Mouse (Mus musculus): ENCODE results near the gene Sirt5. TPM values are rescaled to one million over a fixed set of nuclear protein-coding genes. Genes with fewer than 3 reads are reported as not detected.

Sirt5 gene
- total and polyA plus RNA-seq, 3 experiments = 25.7 to 58.9 (median 53.9) TPM

DNA sequence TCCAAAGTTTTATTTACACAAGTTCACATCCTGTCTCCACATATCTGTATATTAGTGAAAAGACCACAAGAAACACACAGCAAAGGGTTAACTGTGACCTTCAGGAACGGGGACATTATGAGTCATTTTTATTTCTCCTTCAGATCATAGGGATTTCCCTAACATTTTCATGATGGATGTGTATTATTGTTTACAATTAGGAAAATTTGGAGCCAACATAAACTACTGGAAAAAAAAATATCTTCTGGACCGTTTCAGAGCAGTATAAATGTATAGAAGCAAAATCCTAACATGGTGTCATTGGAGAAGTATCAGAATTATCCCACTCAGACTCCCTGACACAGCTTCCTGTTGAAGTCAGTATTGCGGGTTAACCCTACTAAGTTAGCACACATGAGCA, 14.7 kb downstream of the Sirt5 start:
- Histone ChIP-seq H3K9ac (ENCODE audit: low read depth, low read length) (no peak overlapping the region), H3K36me3 (ENCODE audit: control insufficient read depth, insufficient read depth, low read length) (no peaks in the 10 kb centered on the region), H3K79me2 (replicated peaks; ENCODE audit: control insufficient read depth, insufficient read depth, low read length) (no peaks in the 10 kb centered on the region), H3K27ac (no peak overlapping the region), H3K27me3 (ENCODE audit: control insufficient read depth, insufficient read depth, low read length) (no peaks in the 10 kb centered on the region), H3K4me1 (ENCODE audit: control insufficient read depth, insufficient read depth, low read length) (no peaks in the 10 kb centered on the region), H3K4me3 (no peak overlapping the region)
- TF ChIP-seq POLR2A (IDR thresholded peaks at IDR 0.05; ENCODE audit: insufficient read depth, low read depth, low read length) = no peak
- DNase-seq = no peak
- intact Hi-C loops (cut with DNase I) = no loop called here
- WGBS = 51% methylated on average over 3 of the region's 3 CpGs

DNA sequence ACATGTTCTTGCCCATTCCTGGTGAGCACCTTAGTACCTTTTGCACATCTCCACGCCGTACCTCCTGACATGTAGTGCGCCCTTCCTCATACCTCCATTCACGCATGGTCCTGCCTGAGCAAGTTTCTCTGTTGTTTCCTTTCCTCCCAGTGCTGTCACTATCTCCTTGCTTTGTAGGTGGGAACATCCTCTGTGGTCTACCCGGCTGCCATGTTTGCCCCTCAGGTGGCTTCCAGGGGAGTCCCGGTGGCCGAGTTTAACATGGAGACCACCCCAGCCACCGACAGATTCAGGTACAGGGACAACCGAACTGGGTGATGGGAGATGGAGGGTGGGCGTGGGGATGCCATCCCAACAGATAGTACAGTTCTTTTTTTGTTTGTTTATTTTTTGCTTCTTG, 20.0 kb downstream of the Sirt5 start:
- no peaks in the 10 kb centered on the region for H3K4me1 ChIP-seq (ENCODE audit: control insufficient read depth, insufficient read depth, low read length)
- DNase-seq = no peak

DNA sequence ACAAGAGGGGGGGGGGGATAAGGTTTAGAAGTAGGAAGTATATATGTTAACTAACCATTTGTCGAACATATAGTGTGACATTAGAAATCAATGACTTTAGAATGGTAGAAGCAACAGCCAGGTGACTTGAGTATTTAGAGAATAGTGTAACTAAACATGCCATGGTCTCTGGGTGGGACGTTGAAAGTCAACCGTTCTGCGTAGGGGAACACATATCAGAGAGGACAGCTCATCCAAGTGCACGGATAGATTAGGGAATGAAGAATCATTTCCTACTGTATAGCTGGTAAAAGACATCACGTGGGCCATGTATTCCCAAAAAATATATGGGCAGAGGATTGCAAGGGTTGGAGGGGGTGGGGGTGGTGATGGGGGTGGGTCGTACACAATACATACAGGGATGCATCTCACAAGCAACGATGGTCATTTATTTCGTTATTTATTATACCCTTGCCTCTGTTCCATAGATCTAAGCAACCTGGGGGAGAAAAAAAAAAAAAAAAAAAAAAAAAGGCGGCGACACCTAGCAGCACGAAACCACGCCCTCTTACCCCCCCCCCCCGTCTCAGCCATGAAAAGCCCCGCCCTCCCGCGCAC, 32.5 kb downstream of the Sirt5 start:
- no peaks in the 10 kb centered on the region for H3K27me3 ChIP-seq (ENCODE audit: control insufficient read depth, insufficient read depth, low read length)
- TF ChIP-seq POLR2A (IDR thresholded peaks at IDR 0.05; ENCODE audit: insufficient read depth, low read depth, low read length) = no peak
- no peak for TF ChIP-seq EP300 (IDR thresholded peaks at IDR 0.05; ENCODE audit: insufficient read depth, low read depth, low read length)
- no peak for TF ChIP-seq CTCF (IDR thresholded peaks at IDR 0.05)
- no peak for DNase-seq
- H3K4me1 ChIP-seq (ENCODE audit: control insufficient read depth, insufficient read depth, low read length) = no peaks in the 10 kb centered on the region; the same call in 1 of the 2 replicates
- H3K9ac ChIP-seq (ENCODE audit: low read depth, low read length) = no peak overlapping the region
- 50% methylated on average over 14 of the region's 17 CpGs for WGBS
- intact Hi-C loops (cut with DNase I) = loop anchor here (5.0 kb wide), 2 partner anchors 85 to 215 kb away; partner anchors contain the start of gene Ranbp9
- H3K4me3 ChIP-seq = no peak overlapping the region; the same call in 1 of the 2 replicates
- H3K79me2 ChIP-seq (replicated peaks; ENCODE audit: control insufficient read depth, insufficient read depth, low read length) = no peaks in the 10 kb centered on the region
- no peak overlapping the region for H3K27ac ChIP-seq
- peaks cover 23% of the 10 kb centered on the region for H3K36me3 ChIP-seq (ENCODE audit: control insufficient read depth, insufficient read depth, low read length)

More for the DNA sequence above, 20.0 kb downstream of the Sirt5 start:
- Histone ChIP-seq H3K79me2 (replicated peaks; ENCODE audit: control insufficient read depth, insufficient read depth, low read length) (no peaks in the 10 kb centered on the region), H3K36me3 (ENCODE audit: control insufficient read depth, insufficient read depth, low read length) (no peaks in the 10 kb centered on the region), H3K27ac (no peak overlapping the region), H3K4me3 (no peak overlapping the region), H3K9ac (ENCODE audit: low read depth, low read length) (no peak overlapping the region), H3K27me3 (ENCODE audit: control insufficient read depth, insufficient read depth, low read length) (no peaks in the 10 kb centered on the region)
- TF ChIP-seq EP300 (IDR thresholded peaks at IDR 0.05; ENCODE audit: insufficient read depth, low read depth, low read length) = no peak
- no peak for TF ChIP-seq CTCF (IDR thresholded peaks at IDR 0.05)
- TF ChIP-seq POLR2A (IDR thresholded peaks at IDR 0.05; ENCODE audit: insufficient read depth, low read depth, low read length) = no peak
- intact Hi-C loops (cut with DNase I) = no loop called here
- 97% methylated on average over 10 of the region's 10 CpGs for WGBS

DNA sequence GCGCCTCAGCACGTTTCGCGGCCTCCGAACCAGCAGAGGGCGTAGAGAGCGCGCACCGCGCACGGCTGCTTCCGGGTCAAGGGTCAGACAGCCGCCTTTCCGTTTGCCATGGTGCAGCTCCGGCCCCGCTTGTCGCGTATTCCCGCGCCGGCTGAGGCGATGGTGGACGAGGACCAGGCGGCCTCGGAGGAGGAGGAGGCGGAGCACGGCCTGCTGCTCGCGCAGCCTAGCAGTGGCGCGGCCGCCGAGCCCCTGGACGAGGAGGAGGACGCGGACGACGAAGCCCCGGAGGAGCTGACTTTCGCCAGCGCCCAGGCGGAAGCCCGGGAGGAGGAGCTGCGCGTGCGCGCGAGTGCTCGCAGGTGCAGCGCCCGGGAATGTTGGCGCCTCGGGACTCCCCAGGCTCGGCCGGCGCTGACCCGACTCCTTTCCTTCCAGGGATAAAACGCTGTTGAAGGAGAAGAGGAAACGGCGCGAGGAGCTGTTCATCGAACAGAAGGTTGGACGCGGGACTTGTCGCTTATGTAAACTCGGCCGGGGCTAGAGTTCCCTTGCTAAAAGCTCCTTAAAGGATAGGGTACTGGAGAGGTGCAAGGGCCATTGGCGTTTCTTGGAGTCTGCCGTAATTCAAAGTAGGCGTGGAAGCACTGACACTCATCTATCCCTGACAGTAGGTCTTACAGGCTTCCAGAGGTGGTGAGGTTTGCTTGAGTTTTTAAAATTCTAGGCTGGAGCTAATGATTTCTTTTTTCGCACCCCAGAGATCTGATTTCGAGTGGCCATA, 33.2 kb downstream of the Sirt5 start, which contains the start of gene Nol7:
Gene Nol7, plus strand, starts transcription at position 94 of the 784 bp plus-strand sequence.
- 1% methylated on average over 72 of the region's 72 CpGs for WGBS

DNA sequence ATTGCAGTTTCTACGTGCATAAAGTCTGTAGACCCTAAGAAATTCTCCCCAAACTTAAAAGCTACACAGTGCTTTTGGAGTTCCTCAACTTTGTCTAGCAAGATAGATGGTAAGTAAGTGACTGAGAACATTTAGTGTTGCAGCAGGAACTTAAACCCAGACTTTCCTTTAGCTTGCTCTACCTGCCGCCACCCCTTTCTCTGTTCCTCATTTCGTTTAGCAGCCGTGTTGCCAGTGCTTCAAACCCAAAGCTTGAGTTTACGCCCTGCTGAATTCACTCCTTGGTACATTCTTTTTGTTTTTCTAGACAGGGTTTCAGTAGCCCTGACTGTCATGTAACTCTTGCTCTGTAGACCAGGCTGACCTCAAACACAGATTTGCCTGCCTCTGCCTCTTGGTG, 34.3 kb downstream of the Sirt5 start:
- WGBS = 79% methylated on average over 5 of the region's 5 CpGs
- no peak for DNase-seq
- Histone ChIP-seq H3K36me3 (ENCODE audit: control insufficient read depth, insufficient read depth, low read length) (peaks cover 23% of the 10 kb centered on the region), H3K79me2 (replicated peaks; ENCODE audit: control insufficient read depth, insufficient read depth, low read length) (no peaks in the 10 kb centered on the region), H3K27me3 (ENCODE audit: control insufficient read depth, insufficient read depth, low read length) (no peaks in the 10 kb centered on the region), H3K4me1 (ENCODE audit: control insufficient read depth, insufficient read depth, low read length) (no peaks in the 10 kb centered on the region; the same call in 1 of the 2 replicates), H3K27ac (no peak overlapping the region), H3K9ac (ENCODE audit: low read depth, low read length) (no peak overlapping the region), H3K4me3 (no peak overlapping the region)
- no peak for TF ChIP-seq EP300 (IDR thresholded peaks at IDR 0.05; ENCODE audit: insufficient read depth, low read depth, low read length)
- no peak for TF ChIP-seq POLR2A (IDR thresholded peaks at IDR 0.05; ENCODE audit: insufficient read depth, low read depth, low read length)
- no peak for TF ChIP-seq CTCF (IDR thresholded peaks at IDR 0.05)
- intact Hi-C loops (cut with DNase I) = loop anchor here (5.0 kb wide), 2 partner anchors 83 to 217 kb away; partner anchors contain the start of gene Ranbp9

More for the DNA sequence above, 33.2 kb downstream of the Sirt5 start, which contains the start of gene Nol7:
- no peaks in the 10 kb centered on the region; the same call in 1 of the 2 replicates for H3K4me1 ChIP-seq (ENCODE audit: control insufficient read depth, insufficient read depth, low read length)
- intact Hi-C loops (cut with DNase I) = loop anchor here (5.0 kb wide), 2 partner anchors 84 to 216 kb away; partner anchors contain the start of gene Ranbp9
- H3K79me2 ChIP-seq (replicated peaks; ENCODE audit: control insufficient read depth, insufficient read depth, low read length) = no peaks in the 10 kb centered on the region
- peaks cover 23% of the 10 kb centered on the region for H3K36me3 ChIP-seq (ENCODE audit: control insufficient read depth, insufficient read depth, low read length)
- H3K4me3 ChIP-seq = peak within 1 kb of the TSS; percentile 98
- peak within 1 kb of the TSS; percentile 99 for H3K27ac ChIP-seq
- peak; percentile 71; the same call in 1 of the 2 replicates for TF ChIP-seq EP300 (IDR thresholded peaks at IDR 0.05; ENCODE audit: insufficient read depth, low read depth, low read length)
- TF ChIP-seq CTCF (IDR thresholded peaks at IDR 0.05) = peak; percentile 71
- TF ChIP-seq POLR2A (IDR thresholded peaks at IDR 0.05; ENCODE audit: insufficient read depth, low read depth, low read length) = peak; percentile 81
- no peaks in the 10 kb centered on the region for H3K27me3 ChIP-seq (ENCODE audit: control insufficient read depth, insufficient read depth, low read length)
- H3K9ac ChIP-seq (ENCODE audit: low read depth, low read length) = peak within 1 kb of the TSS; percentile 87
- DNase-seq = peak; percentile 96 to 97

Data from heart, adult 2 months (tissue).